Mouse (Mus musculus): Measurements from ENCODE around the gene Map2k1.
"Not testable (repeated sequence)": the region's sequence is repeated elsewhere in the genome, so short reads cannot be mapped to it uniquely, and the experiment has no call there.

Map2k1 gene

GRCm38 (mm10) chr9:64156641-64157040, 96.8 kb downstream of the Map2k1 start:
- DNase-seq (ENCODE audit: low read depth): no peak

- DNase-seq (ENCODE audit: low read depth): no peak
Measured at GRCm38 (mm10) chr9:64139879-64140278, 113.6 kb downstream of the Map2k1 start.

GRCm38 (mm10) chr9:64138896-64139295, 114.5 kb downstream of the Map2k1 start:
- not testable (repeated sequence) for DNase-seq (ENCODE audit: low read depth)
